Mouse (Mus musculus) layer of hippocampus, adult 9-10 months (tissue): ENCODE results near the gene Wiz.
A peak's percentile ranks its signal among the peaks of the same experiment; 100 is the strongest.

ENCODE experiments used
- DNase-seq: peaks from one replicate; pipeline ENCODE4 v3.0.0; 2022; ENCODE audit warnings: low spot score

The Wiz gene

DNA sequence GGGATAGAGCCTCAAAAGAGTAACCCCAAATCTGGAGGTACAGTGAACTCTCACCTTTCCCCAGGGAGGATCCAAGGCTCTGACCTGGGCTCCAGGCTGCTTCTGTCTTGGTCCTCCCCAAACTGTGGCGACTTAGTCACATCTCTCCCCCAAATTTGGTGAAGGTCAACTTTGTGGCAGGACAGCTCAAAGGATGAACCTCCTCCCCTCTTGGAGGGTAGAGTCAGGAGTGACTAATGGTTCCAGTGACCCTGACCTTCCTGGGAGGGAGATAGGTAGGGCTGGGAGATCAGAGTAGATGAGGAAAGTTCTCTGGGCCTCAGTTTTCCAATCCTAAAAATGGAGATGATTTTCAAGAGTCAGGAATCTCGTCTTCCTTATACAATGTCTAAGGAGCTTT, 10.5 kb downstream of the Wiz start:
- no peak for DNase-seq

DNA sequence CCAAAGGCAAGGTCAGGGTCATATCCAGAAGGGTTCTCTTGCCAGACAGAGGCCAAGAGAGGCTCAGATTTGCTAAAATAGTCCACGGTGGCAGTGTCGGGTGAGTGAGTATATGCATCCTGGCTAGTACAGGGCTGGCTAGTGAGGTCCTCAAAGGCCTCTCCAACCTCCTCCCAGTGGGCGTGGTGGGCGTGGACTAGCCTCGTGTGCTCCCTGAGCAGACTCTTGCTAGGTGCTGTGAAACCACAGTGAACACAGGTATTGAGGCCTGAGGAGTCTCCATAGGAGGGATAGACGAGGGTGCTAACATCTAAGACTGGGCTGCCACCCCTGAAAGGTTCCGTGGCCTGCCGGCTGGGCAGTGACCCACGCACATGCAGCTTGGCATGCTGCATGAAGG, 12.1 kb downstream of the Wiz start:
- DNase-seq: no peak

- DNase-seq: no peak
Observed at GRCm38 (mm10) chr17:32376475-32376874, 12.8 kb downstream of the Wiz start.

DNA sequence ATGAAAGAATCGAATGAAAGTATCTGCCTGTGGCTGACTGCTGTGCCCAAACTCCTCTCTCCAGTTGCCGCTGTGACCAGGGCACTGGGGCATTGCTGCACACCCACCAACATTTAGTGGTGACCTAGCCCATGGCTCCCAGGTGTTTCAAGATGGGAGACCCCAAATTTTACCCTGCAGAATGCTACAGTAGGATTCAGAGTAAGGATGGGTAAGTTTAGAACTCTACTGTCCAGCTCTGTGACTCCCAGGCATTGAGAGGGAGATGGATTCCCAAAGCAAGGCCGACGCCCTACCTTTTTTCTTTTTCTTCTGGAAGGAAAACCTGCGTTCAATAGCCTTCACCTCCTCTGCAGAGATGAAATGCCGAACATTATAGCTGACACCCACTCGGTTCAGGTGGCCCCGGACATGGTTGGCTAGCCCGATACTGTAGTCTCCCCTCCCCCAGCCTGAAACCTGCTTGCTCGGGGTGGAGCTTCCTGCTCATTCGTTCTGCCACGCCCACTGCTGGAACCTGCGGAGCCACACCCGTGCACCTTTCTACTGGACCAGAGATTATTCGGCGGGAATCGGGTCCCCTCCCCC, 20.2 kb downstream of the Wiz start:
- DNase-seq: no peak

GRCm38 (mm10) chr17:32367706-32368105, 21.5 kb downstream of the Wiz start:
- DNase-seq: no peak

DNA sequence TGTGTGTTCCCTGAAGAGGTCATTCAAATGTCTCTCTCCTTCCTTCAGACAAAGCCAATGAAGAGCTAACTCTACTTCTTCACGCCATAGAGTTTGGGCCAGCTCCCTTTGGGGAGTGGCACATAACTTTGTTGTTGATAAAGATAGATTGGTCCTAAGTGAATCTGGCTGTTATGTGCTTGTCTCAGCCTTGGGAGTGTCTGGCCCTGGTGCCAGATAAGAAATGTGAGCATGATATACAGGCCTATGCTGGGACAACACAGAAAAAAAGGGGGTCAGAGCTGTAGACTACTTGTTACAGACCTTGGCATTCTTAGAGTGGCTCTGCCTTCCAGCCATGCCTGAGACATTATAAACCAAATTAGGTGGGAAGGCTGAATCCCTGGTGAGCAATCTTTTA, 23.9 kb downstream of the Wiz start:
- no peak for DNase-seq

DNA sequence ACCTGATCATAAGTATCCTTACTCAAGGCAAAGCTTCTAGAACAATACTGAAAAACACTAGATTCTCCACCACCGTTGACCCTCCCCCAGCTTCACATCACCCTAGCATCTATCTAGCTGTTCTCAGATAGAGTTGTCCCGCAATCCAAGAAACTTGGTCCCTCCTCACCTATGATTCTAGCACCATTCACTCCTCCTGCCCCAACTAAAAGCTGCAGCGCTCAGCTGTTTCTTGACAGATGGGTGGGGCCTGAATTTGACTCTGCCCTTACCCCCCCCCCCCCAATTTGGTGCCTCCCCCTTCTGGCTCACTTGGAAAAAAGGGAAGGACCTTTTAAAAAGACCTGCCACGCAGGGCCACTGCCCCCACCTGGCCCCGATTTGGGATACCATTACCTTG, 24.4 kb downstream of the Wiz start:
- DNase-seq: no peak

DNA sequence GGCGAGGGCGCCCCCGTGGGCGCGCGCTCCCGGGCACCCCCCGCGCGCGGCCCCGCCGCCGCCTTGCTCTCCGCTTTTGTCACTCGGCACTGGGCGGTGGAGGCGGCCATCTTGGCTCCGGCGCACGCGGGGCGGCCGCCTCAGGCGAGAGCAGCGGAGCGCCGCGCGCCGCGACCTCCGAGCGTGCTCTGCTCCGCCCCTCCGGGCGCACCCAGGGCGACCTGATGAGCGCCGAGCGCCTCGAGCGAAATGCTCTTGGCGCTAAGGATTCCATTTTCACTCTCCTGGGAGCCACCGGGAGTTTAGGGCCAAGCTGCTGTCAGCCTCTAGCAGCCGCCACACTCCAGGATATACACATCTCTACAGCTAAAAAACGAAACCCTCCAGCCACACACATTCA, 24.9 kb downstream of the Wiz start:
- DNase-seq: no peak

DNA sequence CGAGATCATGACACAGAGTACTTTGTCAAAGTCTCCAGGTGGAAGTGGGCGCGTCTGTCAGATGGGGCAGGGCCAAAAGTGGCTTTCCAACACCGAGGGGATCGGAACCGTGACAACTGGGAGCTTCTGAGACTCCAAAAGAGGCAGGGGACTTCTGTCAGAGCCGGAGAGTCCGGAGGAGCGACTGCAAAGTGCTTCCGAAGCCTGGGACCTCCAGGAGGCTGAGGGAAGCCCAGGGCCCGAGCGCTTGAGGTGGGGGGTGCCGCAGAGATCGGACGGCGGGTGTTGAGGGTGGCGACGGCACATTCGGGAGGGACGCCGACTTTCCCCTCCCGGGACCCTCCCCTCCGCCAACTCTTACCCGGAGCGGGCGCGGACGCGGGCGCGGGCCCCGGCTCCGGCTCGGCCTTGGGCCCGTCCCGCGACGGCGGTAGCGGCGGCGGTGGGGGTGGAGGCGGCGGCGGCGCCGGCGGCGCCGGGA, 25.4 kb downstream of the Wiz start:
- DNase-seq: no peak

- DNase-seq: no peak
Observed at GRCm38 (mm10) chr17:32362686-32363085, 26.6 kb downstream of the Wiz start.

- DNase-seq: no peak
Observed at GRCm38 (mm10) chr17:32359928-32360327, 29.3 kb downstream of the Wiz start.

- no peak for DNase-seq
Observed at GRCm38 (mm10) chr17:32358943-32359340, 30.3 kb downstream of the Wiz start.

- no peak for DNase-seq
Observed at GRCm38 (mm10) chr17:32358192-32358942, 30.9 kb downstream of the Wiz start.

DNA sequence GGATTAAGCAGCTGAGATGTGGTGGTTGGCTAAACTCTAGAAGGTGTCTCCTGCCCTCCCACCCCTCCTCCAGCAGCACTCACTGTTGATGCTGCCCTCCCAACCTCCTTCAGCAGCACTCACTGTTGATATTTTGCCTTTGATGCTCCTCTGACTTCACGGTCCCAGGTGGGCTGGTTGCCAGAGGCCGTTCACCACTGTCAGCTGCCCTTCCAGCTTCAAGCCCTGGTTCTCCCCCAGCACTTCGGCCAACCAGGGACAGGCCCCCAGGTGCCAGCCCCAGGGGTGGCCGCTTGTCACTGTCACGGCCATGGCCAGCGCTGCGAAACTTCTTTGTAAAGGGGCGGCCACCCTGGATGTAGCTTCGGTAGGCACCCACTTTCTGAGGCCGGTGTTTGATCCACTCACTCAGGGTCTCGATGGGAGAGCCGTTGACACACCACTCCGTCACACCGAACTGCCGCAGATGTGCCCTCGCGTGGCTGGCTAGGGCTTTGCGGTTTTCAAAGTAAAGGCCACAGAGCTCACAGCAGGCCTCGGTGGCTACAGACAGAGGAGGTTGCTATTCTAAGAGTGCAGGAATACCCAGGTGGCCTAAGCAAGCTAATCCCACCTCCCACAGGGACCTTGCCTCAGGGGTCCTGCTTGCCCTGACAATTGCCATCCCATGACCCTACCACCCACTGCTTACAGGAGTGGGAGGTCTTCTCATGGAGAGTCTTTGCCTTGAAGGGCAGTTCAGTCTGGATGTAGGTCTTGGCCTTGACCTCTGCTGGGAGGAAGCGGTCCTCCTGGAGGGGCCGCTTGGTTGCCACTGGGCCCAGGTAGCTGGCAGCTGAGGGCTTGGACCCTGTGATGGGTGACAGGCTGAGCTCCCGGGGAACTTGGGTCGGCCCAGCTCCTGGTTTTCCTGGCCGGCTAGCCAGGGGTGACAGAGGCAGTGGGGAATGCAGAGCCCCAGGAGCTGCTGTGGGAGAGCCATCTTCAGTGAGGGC, 32.2 kb downstream of the Wiz start:
- DNase-seq: no peak

DNA sequence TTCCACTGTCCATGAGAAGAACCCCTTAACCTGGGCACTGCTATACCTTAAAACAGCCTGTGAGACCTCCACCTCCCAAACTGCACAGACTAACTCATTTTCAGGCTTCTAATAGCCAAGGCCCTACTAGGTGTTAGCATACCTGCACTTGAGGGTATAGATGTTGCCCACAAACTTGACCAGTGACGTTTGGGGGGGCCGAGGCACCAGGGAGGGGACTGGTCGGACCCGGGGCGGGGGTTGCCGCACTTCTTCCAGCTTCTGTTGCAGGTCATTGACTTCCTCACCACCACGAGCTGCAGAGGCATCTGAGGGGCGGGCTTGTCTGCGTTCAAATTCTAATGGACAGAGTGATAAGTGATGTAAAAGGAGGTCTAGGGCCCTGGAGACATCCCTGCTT, 33.0 kb downstream of the Wiz start:
- no peak for DNase-seq

DNA sequence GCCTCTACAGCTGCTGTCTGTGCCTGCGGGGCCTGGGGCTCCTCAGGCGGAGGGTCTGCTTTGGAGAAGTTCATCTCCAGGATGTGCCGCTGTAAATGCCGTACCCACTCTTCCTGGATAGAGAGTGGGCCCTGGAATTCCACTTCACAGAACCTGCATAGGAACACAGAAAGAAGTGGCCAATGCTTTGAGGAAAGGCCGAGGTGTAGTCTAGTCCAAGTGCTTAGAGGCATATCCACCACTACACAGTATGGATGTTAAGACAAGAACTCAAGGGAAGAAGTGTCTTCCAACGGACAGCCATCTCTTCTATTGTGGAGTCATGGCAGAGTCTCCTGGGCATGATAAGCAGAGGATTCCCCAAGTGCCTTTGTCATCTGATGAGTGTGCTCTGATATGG, 34.2 kb downstream of the Wiz start:
- DNase-seq: no peak

- no peak for DNase-seq
Observed at GRCm38 (mm10) chr17:32354211-32354610, 35.0 kb downstream of the Wiz start.

GRCm38 (mm10) chr17:32353696-32354095, 35.5 kb downstream of the Wiz start:
- DNase-seq: peak; percentile 41

DNA sequence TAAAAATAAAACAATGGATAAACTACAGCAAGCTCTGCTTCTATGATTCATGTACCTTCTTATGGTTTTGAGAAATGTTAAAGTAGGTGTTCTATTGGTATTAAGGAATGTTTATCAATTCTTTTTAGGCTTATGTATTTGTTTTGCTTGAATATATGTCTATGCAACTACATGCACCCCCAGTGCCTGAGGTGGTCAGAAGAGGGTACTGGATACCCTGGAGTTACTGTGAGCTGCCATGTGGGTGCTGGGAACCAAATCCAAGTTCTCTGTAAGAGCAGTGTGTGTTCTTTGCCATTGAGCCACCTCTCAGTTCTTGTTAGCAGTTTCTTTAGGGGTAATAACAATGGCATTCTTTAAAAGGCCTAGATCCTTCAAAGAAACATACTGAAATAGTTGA, 37.5 kb downstream of the Wiz start:
- DNase-seq: no peak

GRCm38 (mm10) chr17:32351269-32351668, 38.0 kb downstream of the Wiz start:
- DNase-seq: no peak

- peak; percentile 100 for DNase-seq
Observed at GRCm38 (mm10) chr17:32350382-32350983, 38.8 kb downstream of the Wiz start, which contains the start of gene Akap8l. Gene Akap8l (minus strand): TSS chr17:32350607.

- no peak for DNase-seq
Observed at GRCm38 (mm10) chr17:32349851-32350381, 39.3 kb downstream of the Wiz start.
